Mouse (Mus musculus): ENCODE measurements at regions not wholly inside any gene's neighbourhood (a gene's known extent, or its start where the extent isn't known, plus 50 kb on each side); places are given as distances from the start of the nearest gene placed in this dataset.

DNA sequence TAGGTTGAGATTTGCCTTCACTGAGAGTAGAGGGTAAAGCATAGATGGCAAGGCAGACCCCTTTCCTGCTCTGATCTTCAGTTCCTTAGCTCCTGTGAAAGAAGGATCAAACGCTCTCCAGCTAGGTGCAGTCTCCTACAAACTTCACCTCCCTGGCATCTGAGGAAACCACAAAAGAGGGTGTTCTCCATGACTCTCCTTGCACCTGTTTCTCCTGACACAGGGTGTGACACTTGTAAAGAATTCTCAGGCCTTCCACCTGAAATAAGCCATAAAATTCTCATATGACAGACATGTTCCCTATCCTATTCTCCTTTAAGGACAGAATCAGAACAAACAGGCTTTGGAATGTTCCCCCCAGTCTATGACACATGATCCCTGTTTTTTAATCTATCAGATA lies 538.7 kb downstream of the Nfib start:
- WGBS, result 89% methylated on average over 1 of the region's 1 CpGs
- Histone ChIP-seq H3K4me2 (replicated peaks; ENCODE audit: low read depth) (no peak overlapping the region), H3K4me1 (replicated peaks; ENCODE audit: control insufficient read depth, insufficient read depth, low read length) (0 out of 2 replicates have a peak, but pooled peaks cover 3% of the 10 kb centered on the region), H3K4me3 (ENCODE audit: low read depth, low read length) (no peak overlapping the region), H3K27ac (ENCODE audit: low read depth, low read length) (no peak overlapping the region), H3K36me3 (ENCODE audit: control insufficient read depth, insufficient read depth) (no peaks in the 10 kb centered on the region), H3K9me3 (ENCODE audit: control insufficient read depth) (no peaks in the 10 kb centered on the region), H3K27me3 (replicated peaks; ENCODE audit: control insufficient read depth, insufficient read depth, low read length) (no peaks in the 10 kb centered on the region), H3K9ac (ENCODE audit: low read depth, low read length) (no peak overlapping the region)
- no peak for ATAC-seq
- TF ChIP-seq CTCF (IDR thresholded peaks at IDR 0.05; ENCODE audit: low read depth), result no peak

DNA sequence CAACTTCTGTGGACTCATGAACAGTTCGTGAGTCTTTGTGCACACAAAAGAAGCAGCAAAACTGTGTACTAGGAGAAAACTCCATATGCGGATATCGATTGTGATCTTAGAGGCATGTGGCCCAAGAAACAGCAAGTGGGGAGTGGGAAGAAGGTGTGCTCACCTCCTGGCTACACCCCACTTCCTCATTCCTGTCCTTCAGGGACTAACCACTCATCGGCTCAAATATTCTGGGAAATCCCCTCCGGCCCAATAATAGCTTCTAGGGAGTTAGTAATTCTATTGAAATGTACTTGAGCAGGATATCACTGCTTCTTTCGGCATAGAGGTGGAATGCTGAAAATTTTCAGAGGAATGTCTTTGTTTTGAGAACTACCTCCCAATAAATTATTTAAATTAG lies 539.5 kb downstream of the Nfib start:
- no peak for ATAC-seq
- Histone ChIP-seq H3K9ac (ENCODE audit: low read depth, low read length) (no peak overlapping the region), H3K27me3 (replicated peaks; ENCODE audit: control insufficient read depth, insufficient read depth, low read length) (no peaks in the 10 kb centered on the region), H3K4me2 (replicated peaks; ENCODE audit: low read depth) (no peak overlapping the region), H3K36me3 (ENCODE audit: control insufficient read depth, insufficient read depth) (no peaks in the 10 kb centered on the region), H3K27ac (ENCODE audit: low read depth, low read length) (no peak overlapping the region), H3K4me1 (replicated peaks; ENCODE audit: control insufficient read depth, insufficient read depth, low read length) (0 out of 2 replicates have a peak, but pooled peaks cover 3% of the 10 kb centered on the region), H3K4me3 (ENCODE audit: low read depth, low read length) (no peak overlapping the region), H3K9me3 (ENCODE audit: control insufficient read depth) (no peaks in the 10 kb centered on the region)
- 74% methylated on average over 6 of the region's 6 CpGs for WGBS
- no peak for TF ChIP-seq CTCF (IDR thresholded peaks at IDR 0.05; ENCODE audit: low read depth)

GRCm38 (mm10) chr4:82164058-82164457 lies 541.5 kb downstream of the Nfib start:
- ATAC-seq, result no peak

DNA sequence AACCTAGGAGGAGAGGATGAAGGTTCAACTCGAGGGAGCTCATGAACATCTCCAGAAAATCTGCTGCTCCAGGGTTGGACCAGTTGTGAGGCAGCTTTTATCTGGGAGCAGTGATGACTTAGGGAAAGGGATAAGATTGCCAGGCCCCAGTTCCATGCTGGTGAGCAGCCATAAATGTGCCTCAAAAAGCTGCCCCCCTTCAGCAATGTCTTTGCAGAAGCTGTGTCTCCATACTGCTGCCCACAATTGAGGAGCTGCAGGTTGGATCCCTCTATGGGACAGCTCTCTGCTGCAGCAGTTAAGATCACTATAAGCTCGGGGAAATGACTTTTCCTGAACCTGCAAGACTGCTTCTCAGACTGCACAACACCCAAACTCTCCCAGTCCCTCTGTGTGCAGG lies 543.7 kb downstream of the Nfib start:
- H3K9ac ChIP-seq (ENCODE audit: low read depth, low read length), result no peak overlapping the region
- 62% methylated on average over 2 of the region's 2 CpGs for WGBS
- H3K4me3 ChIP-seq (ENCODE audit: low read depth, low read length), result no peak overlapping the region
- H3K4me1 ChIP-seq (replicated peaks; ENCODE audit: control insufficient read depth, insufficient read depth, low read length), result no peaks in the 10 kb centered on the region
- H3K27me3 ChIP-seq (replicated peaks; ENCODE audit: control insufficient read depth, insufficient read depth, low read length), result no peaks in the 10 kb centered on the region
- no peak for TF ChIP-seq CTCF (IDR thresholded peaks at IDR 0.05; ENCODE audit: low read depth)
- H3K9me3 ChIP-seq (ENCODE audit: control insufficient read depth), result no peaks in the 10 kb centered on the region
- H3K27ac ChIP-seq (ENCODE audit: low read depth, low read length), result no peak overlapping the region
- ATAC-seq, result no peak
- no peak overlapping the region for H3K4me2 ChIP-seq (replicated peaks; ENCODE audit: low read depth)
- H3K36me3 ChIP-seq (ENCODE audit: control insufficient read depth, insufficient read depth), result no peaks in the 10 kb centered on the region

More at GRCm38 (mm10) chr4:82164058-82164457, 541.5 kb downstream of the Nfib start:
- H3K4me3 ChIP-seq (ENCODE audit: low read depth, low read length), result no peak overlapping the region
- no peaks in the 10 kb centered on the region for H3K9me3 ChIP-seq (ENCODE audit: control insufficient read depth)
- H3K9ac ChIP-seq (ENCODE audit: low read depth, low read length), result no peak overlapping the region
- H3K27me3 ChIP-seq (replicated peaks; ENCODE audit: control insufficient read depth, insufficient read depth, low read length), result no peaks in the 10 kb centered on the region
- H3K4me2 ChIP-seq (replicated peaks; ENCODE audit: low read depth), result no peak overlapping the region
- TF ChIP-seq CTCF (IDR thresholded peaks at IDR 0.05; ENCODE audit: low read depth), result no peak
- no peaks in the 10 kb centered on the region for H3K4me1 ChIP-seq (replicated peaks; ENCODE audit: control insufficient read depth, insufficient read depth, low read length)
- H3K27ac ChIP-seq (ENCODE audit: low read depth, low read length), result no peak overlapping the region
- 47% methylated on average over 1 of the region's 1 CpGs for WGBS
- no peaks in the 10 kb centered on the region for H3K36me3 ChIP-seq (ENCODE audit: control insufficient read depth, insufficient read depth)

DNA sequence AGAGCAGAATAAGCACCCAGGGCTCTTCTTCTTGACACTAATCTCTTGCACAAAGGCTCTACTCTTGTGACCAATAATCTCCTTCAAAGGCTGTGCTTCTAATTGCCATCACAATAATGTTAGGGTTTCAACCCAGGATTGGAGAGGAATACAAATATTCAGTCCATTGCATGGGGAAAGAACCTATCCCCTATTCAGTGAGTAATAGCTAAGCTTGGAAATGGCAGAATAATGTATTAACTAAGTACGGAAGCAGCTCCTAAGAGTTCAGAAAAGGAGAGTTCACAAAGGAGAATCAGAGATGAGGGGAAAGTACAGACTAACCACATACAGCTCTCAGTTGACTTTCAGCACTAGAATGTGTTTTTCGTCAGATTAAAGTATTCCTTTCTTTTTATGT lies 544.3 kb downstream of the Nfib start:
- Histone ChIP-seq H3K27ac (ENCODE audit: low read depth, low read length) (no peak overlapping the region), H3K4me2 (replicated peaks; ENCODE audit: low read depth) (no peak overlapping the region), H3K9ac (ENCODE audit: low read depth, low read length) (no peak overlapping the region), H3K4me1 (replicated peaks; ENCODE audit: control insufficient read depth, insufficient read depth, low read length) (no peaks in the 10 kb centered on the region), H3K27me3 (replicated peaks; ENCODE audit: control insufficient read depth, insufficient read depth, low read length) (no peaks in the 10 kb centered on the region), H3K9me3 (ENCODE audit: control insufficient read depth) (no peaks in the 10 kb centered on the region), H3K4me3 (ENCODE audit: low read depth, low read length) (no peak overlapping the region), H3K36me3 (ENCODE audit: control insufficient read depth, insufficient read depth) (no peaks in the 10 kb centered on the region)
- TF ChIP-seq CTCF (IDR thresholded peaks at IDR 0.05; ENCODE audit: low read depth), result no peak
- no peak for ATAC-seq
- WGBS, result 93% methylated on average over 2 of the region's 2 CpGs

DNA sequence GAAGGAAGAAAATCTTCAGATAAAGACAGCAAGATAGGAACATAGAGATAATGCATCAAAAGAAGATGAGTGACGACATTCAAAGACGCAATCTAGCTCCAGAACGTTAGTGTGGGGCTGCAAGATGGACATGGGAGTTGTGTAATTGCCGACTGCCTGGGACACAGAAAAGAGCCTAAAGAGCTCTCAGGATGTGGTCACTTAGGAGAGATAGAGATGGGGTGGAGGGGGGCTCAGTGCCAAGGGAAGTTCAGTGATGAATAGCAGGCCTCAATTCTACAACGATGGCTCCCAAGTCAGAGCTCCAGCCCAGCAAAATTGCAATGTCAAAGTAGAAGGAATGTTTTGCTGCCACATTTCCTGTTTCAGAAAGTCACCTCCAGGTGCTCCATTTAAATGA lies 545.3 kb downstream of the Nfib start:
- Histone ChIP-seq H3K36me3 (ENCODE audit: control insufficient read depth, insufficient read depth) (no peaks in the 10 kb centered on the region), H3K4me3 (ENCODE audit: low read depth, low read length) (no peak overlapping the region), H3K4me1 (replicated peaks; ENCODE audit: control insufficient read depth, insufficient read depth, low read length) (no peaks in the 10 kb centered on the region), H3K27ac (ENCODE audit: low read depth, low read length) (no peak overlapping the region), H3K4me2 (replicated peaks; ENCODE audit: low read depth) (no peak overlapping the region), H3K9me3 (ENCODE audit: control insufficient read depth) (no peaks in the 10 kb centered on the region), H3K9ac (ENCODE audit: low read depth, low read length) (no peak overlapping the region), H3K27me3 (replicated peaks; ENCODE audit: control insufficient read depth, insufficient read depth, low read length) (no peaks in the 10 kb centered on the region)
- no peak for ATAC-seq
- no peak for TF ChIP-seq CTCF (IDR thresholded peaks at IDR 0.05; ENCODE audit: low read depth)
- 62% methylated on average over 5 of the region's 5 CpGs for WGBS
